Mouse (Mus musculus) limb, embryonic 14.5 days (tissue): ENCODE results near the gene Crocc. TPM values are rescaled to one million over a fixed set of nuclear protein-coding genes. Genes with fewer than 3 reads are reported as not detected.

Experiments
- ATAC-seq: fragments of 200-750 bp; cut with Nextera tagmentation; 2 replicates; pipeline ENCODE4 v1.8.0; 2017; ENCODE audit warnings: low read depth, moderate number of reproducible peaks, moderate TSS enrichment; ENCODE audit not compliant: low FRiP score
- DNase-seq: peaks from one replicate; pipeline ENCODE4 v3.0.0-alpha.2; 2015; ENCODE audit warnings: low spot score
- H3K27ac ChIP-seq: fragments of 300-500 bp; sonication (generic); replicated peaks from 2 replicates; pipeline ENCODE4 v1.5.1; 2014; ENCODE audit warnings: low read depth, mild to moderate bottlenecking, low read length, moderate library complexity, mixed read lengths
- H3K27me3 ChIP-seq: fragments of 300-500 bp; sonication (generic); 2 replicates; pipeline ENCODE4 v1.6.1; 2014; ENCODE audit warnings: low read length, mixed read lengths; ENCODE audit not compliant: control insufficient read depth, insufficient read depth
- H3K36me3 ChIP-seq: fragments of 300-500 bp; sonication (generic); 2 replicates; pipeline ENCODE4 v1.6.1; 2014; ENCODE audit warnings: mild to moderate bottlenecking, low read length, moderate library complexity, mixed read lengths; ENCODE audit not compliant: control insufficient read depth, insufficient read depth
- H3K4me1 ChIP-seq: fragments of 300-500 bp; sonication (generic); 2 replicates; pipeline ENCODE4 v1.6.1; 2014; ENCODE audit warnings: antibody characterized with exemption, low read length, mixed read lengths; ENCODE audit not compliant: control insufficient read depth, insufficient read depth
- H3K4me2 ChIP-seq: fragments of 300-500 bp; sonication (generic); replicated peaks from 2 replicates; pipeline ENCODE4 v1.6.1; 2014; ENCODE audit warnings: low read depth, mild to moderate bottlenecking, low read length, moderate library complexity; ENCODE audit not compliant: severe bottlenecking
- H3K4me3 ChIP-seq: fragments of 300-500 bp; sonication (generic); replicated peaks from 2 replicates; pipeline ENCODE4 v1.5.1; 2014; ENCODE audit warnings: low read length
- H3K9ac ChIP-seq: fragments of 300-500 bp; sonication (generic); 2 replicates; pipeline ENCODE4 v1.6.1; 2014; ENCODE audit warnings: mild to moderate bottlenecking, low read depth, low read length, moderate library complexity; ENCODE audit not compliant: severe bottlenecking
- H3K9me3 ChIP-seq: fragments of 300-500 bp; sonication (generic); 2 replicates; pipeline ENCODE4 v1.6.1; 2016; ENCODE audit warnings: low read length; ENCODE audit not compliant: control insufficient read depth
- POLR2A ChIP-seq: fragments of 200-500 bp; IDR thresholded peaks from 2 replicates; pipeline ENCODE4 v1.8.0; 2012; ENCODE audit warnings: inconsistent platforms, mild to moderate bottlenecking, moderate library complexity, borderline replicate concordance; ENCODE audit not compliant: insufficient read depth, insufficient read length; ENCODE audit errors: extremely low read depth
- WGBS: fragments of 180-500 bp; shearing (Covaris S2); extraction: QIAGEN DNeasy Blood & Tissue Kit; methylation state at CpG from one replicate; pipeline ENCODE4 v1.1.7; 2014; 5-methylcytosine and 5-hydroxymethylcytosine counted together
- polyA plus RNA-seq, 2 experiments: library from polyadenylated mRNA; depleted of rRNA in 1 of 2; stranded (reverse) in 1 of 2; unstranded in 1 of 2; fragments of >200 nt; fragmentation: Nextera tagmentation in 1 of 2; extraction: Ambion mirVana in 1 of 2; gene quantifications; 2 replicates each; pipeline versions ENCODE4 v1.2.1 to v1.2.3; 2012 to 2014

Crocc gene
- polyA plus RNA-seq (2012; rRNA removed) (25.9 and 27.8 TPM in 2 replicates), polyA plus RNA-seq (2014; fragmentation: Nextera tagmentation; extraction: Ambion mirVana) (5.4 and 7.3 TPM in 2 replicates)

DNA sequence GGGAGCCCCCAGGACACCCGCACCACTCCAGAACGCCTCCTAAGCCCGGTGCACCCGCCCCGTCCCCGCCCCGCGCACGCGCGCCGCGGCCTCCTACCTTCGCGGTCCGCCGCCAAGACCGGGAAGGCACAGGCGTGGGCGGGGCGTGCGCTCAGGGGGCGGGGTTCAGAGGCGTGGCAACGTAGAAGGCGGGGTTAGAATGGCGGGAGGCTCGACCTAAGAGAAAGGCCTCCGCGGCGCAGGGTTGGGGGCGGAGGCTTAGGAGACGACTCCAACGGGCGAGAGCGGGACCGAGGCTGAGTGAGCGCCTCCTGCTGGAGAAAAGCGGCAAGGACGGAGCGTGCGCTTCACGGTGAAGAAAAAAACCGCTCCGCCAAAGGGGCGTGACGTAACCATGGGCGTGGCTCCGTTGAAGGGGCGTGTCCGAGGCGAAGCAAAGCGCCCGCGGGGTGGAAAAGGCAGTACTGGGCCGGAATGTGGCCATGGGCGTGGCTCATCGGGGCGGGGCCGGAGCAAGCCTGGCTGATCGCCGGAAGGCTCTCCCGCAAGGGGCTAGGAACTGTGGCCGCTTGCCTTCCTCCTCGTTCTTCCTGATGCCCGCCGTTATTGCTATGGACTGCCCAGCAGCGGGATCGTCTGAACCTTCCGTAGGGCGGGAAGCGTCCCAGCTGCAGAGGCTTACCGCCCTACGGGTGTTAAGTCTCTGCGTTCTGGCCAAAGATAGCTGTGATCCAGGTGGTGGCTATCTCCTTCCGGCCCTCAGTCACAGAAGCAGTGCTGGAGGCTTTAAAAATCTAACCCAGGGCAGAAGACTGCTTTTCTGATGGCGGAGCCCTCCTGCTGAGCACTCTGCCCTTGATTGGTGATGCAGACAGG lies at the start of gene Crocc:
Gene Crocc, minus strand, starts transcription at position 125 of the 876 bp plus-strand sequence.
- Histone ChIP-seq H3K4me1 (peaks cover 13% of the 10 kb centered on the region), H3K4me2 (peak within 1 kb of the TSS; percentile 82), H3K4me3 (peak within 1 kb of the TSS; percentile 73), H3K27ac (peak within 1 kb of the TSS; percentile 85), H3K9me3 (no peaks in the 10 kb centered on the region), H3K9ac (peak within 1 kb of the TSS; percentile 77), H3K36me3 (peaks cover 17% of the 10 kb centered on the region), H3K27me3 (no peaks in the 10 kb centered on the region)
- DNase-seq (peak; percentile 99), ATAC-seq (peak; percentile 96)
- WGBS = under 1% methylated on average over 66 of the region's 77 CpGs
- peak; percentile 91; the same call in 1 of the 2 replicates for TF ChIP-seq POLR2A

DNA sequence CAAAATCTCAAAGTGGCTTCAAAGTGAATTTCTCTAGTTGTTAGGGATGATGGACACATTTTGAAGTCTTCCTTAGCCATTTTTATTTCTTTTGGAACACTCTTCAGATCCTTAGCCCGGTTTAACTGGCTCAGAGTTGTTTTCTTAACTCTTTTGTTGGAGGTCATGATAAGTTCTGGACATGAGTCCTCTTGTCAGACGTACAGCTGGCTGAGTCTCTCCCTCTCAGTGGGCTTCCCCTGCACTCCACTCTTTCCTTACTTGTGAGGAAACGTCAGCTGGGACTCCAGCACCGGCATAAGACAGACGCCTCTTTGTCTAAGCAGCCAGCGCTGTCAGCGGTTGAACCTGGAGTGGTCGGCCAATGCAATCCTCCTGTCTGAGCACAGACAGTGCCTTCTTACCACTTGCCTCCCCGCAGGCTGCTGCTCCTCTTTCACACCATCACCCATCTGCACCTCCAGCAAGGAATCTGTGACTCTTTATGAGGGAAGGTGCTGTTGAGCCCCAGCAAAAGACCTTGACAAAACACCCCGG lies 47.9 kb upstream of the Crocc start:
- Histone ChIP-seq H3K27me3 (no peaks in the 10 kb centered on the region), H3K4me1 (no peaks in the 10 kb centered on the region), H3K9me3 (0 out of 2 replicates have a peak, but pooled peaks cover 8% of the 10 kb centered on the region), H3K4me3 (no peak overlapping the region), H3K27ac (no peak overlapping the region), H3K36me3 (peaks cover 30% of the 10 kb centered on the region), H3K4me2 (no peak overlapping the region), H3K9ac (no peak overlapping the region)
- 45% methylated on average over 10 of the region's 10 CpGs for WGBS
- no peak for TF ChIP-seq POLR2A
- no peak for ATAC-seq
- peak; percentile 11 for DNase-seq

DNA sequence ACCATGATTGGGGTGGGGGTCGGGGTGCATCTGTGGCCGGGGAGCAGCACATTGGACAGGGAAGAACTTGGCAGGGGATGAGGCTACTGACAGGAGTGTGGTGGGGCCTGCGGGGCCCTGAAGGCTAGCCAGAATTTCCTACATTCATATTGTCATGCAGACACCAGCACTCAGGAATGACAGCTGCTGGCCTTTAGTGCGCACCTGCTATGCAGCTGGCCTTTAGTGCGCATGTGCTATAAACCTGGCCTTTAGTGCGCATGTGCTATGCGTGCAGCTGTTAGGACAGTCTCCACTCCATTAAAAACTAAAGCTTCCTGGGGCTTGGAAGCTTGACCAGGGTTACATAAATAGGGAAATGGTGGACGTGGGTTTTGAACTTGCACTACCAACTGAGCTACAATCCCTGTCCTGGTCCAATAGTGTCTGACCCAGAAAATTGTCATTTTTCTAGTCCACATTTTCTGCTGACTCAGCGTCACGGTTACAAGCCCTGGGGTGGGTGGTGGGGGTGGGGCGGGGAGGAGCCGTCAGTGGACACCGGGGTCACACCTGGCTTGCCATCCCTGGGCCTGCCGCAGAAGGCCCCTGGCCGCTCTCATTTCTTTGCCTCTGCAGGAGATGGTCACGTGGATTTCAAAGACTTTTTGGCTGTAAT lies 46.3 kb upstream of the Crocc start:
- Histone ChIP-seq H3K36me3 (peaks cover 15% of the 10 kb centered on the region), H3K4me1 (no peaks in the 10 kb centered on the region), H3K4me3 (no peak overlapping the region), H3K27me3 (no peaks in the 10 kb centered on the region), H3K27ac (no peak overlapping the region), H3K9me3 (0 out of 2 replicates have a peak, but pooled peaks cover 8% of the 10 kb centered on the region), H3K4me2 (no peak overlapping the region), H3K9ac (no peak overlapping the region)
- ATAC-seq (peak; percentile 51; the same call in 1 of the 2 replicates), DNase-seq (peak; percentile 54)
- WGBS = 75% methylated on average over 16 of the region's 16 CpGs
- no peak for TF ChIP-seq POLR2A

DNA sequence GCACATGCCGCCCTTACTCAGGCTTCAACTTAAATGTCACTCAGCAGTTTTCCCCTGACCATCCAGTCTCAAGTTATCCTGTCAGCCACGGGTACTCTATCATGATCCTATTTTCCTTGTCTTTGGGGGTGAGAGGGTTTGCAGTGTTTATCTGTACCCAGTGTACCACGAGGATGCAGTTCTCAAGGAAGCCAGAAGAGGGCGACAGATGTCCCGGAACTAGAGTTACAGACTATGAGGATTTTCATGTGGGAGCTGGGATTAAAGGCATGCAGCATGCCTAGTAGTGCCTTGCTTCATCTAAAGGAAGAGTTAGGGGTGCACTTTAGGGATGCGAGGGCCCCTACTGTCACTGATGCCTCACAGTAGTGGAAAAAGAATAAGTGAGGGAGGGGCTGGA lies 41.5 kb upstream of the Crocc start:
- no peaks in the 10 kb centered on the region for H3K27me3 ChIP-seq

DNA sequence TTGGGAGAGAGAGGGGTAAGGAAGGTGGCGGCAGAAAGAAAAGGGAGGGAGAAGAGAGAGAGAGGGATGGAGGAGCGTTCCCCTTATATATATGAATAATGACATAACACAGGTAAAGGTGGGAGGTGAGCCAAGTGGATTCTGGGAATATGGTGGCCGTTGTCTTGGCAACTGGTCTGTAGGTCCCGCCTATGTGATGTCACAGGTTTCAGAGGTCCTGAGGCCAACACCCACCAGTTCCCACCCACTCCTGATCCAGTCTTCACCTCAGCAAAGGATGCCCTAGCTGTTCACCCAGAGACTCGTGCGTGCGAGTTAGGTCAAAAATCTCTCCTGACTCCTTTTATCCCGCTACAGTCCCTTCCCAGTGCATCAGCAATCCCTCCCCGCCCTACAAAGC lies 40.9 kb upstream of the Crocc start:
- DNase-seq (no peak), ATAC-seq (no peak)
- H3K9me3 ChIP-seq = no peaks in the 10 kb centered on the region
- H3K4me1 ChIP-seq = no peaks in the 10 kb centered on the region
- 88% methylated on average over 9 of the region's 9 CpGs for WGBS
- TF ChIP-seq POLR2A = no peak
- H3K4me2 ChIP-seq = no peak overlapping the region
- H3K36me3 ChIP-seq = no peaks in the 10 kb centered on the region
- no peaks in the 10 kb centered on the region for H3K27me3 ChIP-seq
- no peak overlapping the region for H3K27ac ChIP-seq
- no peak overlapping the region for H3K4me3 ChIP-seq
- no peak overlapping the region for H3K9ac ChIP-seq

More for the DNA sequence above, 41.5 kb upstream of the Crocc start:
- TF ChIP-seq POLR2A = no peak
- no peak overlapping the region for H3K4me2 ChIP-seq
- no peak for ATAC-seq
- no peak for DNase-seq
- H3K4me3 ChIP-seq = no peak overlapping the region
- no peaks in the 10 kb centered on the region for H3K36me3 ChIP-seq
- no peaks in the 10 kb centered on the region for H3K9me3 ChIP-seq
- 67% methylated on average over 6 of the region's 6 CpGs for WGBS
- H3K27ac ChIP-seq = no peak overlapping the region
- no peaks in the 10 kb centered on the region for H3K4me1 ChIP-seq
- no peak overlapping the region for H3K9ac ChIP-seq
